Mouse (Mus musculus): Measurements from ENCODE around the gene Cbfa2t2. TPM values are rescaled to one million over a fixed set of nuclear protein-coding genes. Genes with fewer than 3 reads are reported as not detected.

The Cbfa2t2 gene
- total and polyA plus RNA-seq, 2 experiments from 2014 or later = 18.2 to 45.1 TPM

GRCm38 (mm10) chr2:154569071-154569748, 132.9 kb downstream of the Cbfa2t2 start:
- H3K9me3 ChIP-seq (replicated peaks; ENCODE audit: control insufficient read depth, low read length) = no peaks in the 10 kb centered on the region
- peaks cover 21% of the 10 kb centered on the region; the same call in 1 of the 2 replicates for H3K4me1 ChIP-seq (ENCODE audit: control insufficient read depth, insufficient read depth)
- H3K4me3 ChIP-seq (ENCODE audit: low read depth, low read length) = peak overlapping the region; percentile 82
- TF ChIP-seq EP300 (IDR thresholded peaks at IDR 0.05; ENCODE audit: low read depth) (no peak), CTCF (IDR thresholded peaks at IDR 0.05; ENCODE audit: low read depth) (no peak)
- H3K27ac ChIP-seq (ENCODE audit: low read depth) = peak overlapping the region; percentile 82
- H3K27me3 ChIP-seq (ENCODE audit: control insufficient read depth, insufficient read depth, low read length) = no peaks in the 10 kb centered on the region
- H3K36me3 ChIP-seq (replicated peaks; ENCODE audit: control insufficient read depth, insufficient read depth, low read length) = no peaks in the 10 kb centered on the region
- peak overlapping the region; percentile 66 for H3K9ac ChIP-seq (replicated peaks; ENCODE audit: low read depth, low read length)
- WGBS = under 1% methylated on average over 44 of the region's 70 CpGs
- ATAC-seq (ENCODE audit: insufficient read depth, low read depth) (peak; percentile 61), DNase-seq (ENCODE audit: low spot score) (no peak)
- H3K4me2 ChIP-seq (ENCODE audit: low read depth, low read length) = peak overlapping the region; percentile 98

GRCm38 (mm10) chr2:154569836-154570286, 133.6 kb downstream of the Cbfa2t2 start, which contains the start of gene E2f1:
Gene E2f1 (minus strand): TSS chr2:154569892.
- DNase-seq (ENCODE audit: low spot score) (peak; percentile 95), ATAC-seq (ENCODE audit: insufficient read depth, low read depth) (peak; percentile 98)
- peak within 1 kb of the TSS; percentile 66 for H3K9ac ChIP-seq (replicated peaks; ENCODE audit: low read depth, low read length)

GRCm38 (mm10) chr2:154570666-154571065, 134.4 kb downstream of the Cbfa2t2 start:
- WGBS = 48% methylated on average over 4 of the region's 4 CpGs
- Histone ChIP-seq H3K27me3 (ENCODE audit: control insufficient read depth, insufficient read depth, low read length) (no peaks in the 10 kb centered on the region), H3K36me3 (replicated peaks; ENCODE audit: control insufficient read depth, insufficient read depth, low read length) (no peaks in the 10 kb centered on the region), H3K27ac (ENCODE audit: low read depth) (no peak overlapping the region), H3K4me1 (ENCODE audit: control insufficient read depth, insufficient read depth) (peaks cover 21% of the 10 kb centered on the region; the same call in 1 of the 2 replicates), H3K4me2 (ENCODE audit: low read depth, low read length) (peak overlapping the region; percentile 98; the same call in 1 of the 2 replicates), H3K9me3 (replicated peaks; ENCODE audit: control insufficient read depth, low read length) (no peaks in the 10 kb centered on the region), H3K4me3 (ENCODE audit: low read depth, low read length) (no peak overlapping the region), H3K9ac (replicated peaks; ENCODE audit: low read depth, low read length) (no peak overlapping the region)
- TF ChIP-seq EP300 (IDR thresholded peaks at IDR 0.05; ENCODE audit: low read depth) (no peak), CTCF (IDR thresholded peaks at IDR 0.05; ENCODE audit: low read depth) (no peak)
- no peak for ATAC-seq (ENCODE audit: insufficient read depth, low read depth)
- no peak for DNase-seq (ENCODE audit: low spot score)

More at GRCm38 (mm10) chr2:154569836-154570286, 133.6 kb downstream of the Cbfa2t2 start, which contains the start of gene E2f1:
- peaks cover 21% of the 10 kb centered on the region; the same call in 1 of the 2 replicates for H3K4me1 ChIP-seq (ENCODE audit: control insufficient read depth, insufficient read depth)
- WGBS = 0% methylated on average over 24 of the region's 44 CpGs
- no peaks in the 10 kb centered on the region for H3K36me3 ChIP-seq (replicated peaks; ENCODE audit: control insufficient read depth, insufficient read depth, low read length)
- peak within 1 kb of the TSS; percentile 98 for H3K4me2 ChIP-seq (ENCODE audit: low read depth, low read length)
- H3K9me3 ChIP-seq (replicated peaks; ENCODE audit: control insufficient read depth, low read length) = no peaks in the 10 kb centered on the region
- H3K4me3 ChIP-seq (ENCODE audit: low read depth, low read length) = peak within 1 kb of the TSS; percentile 82
- no peak for TF ChIP-seq EP300 (IDR thresholded peaks at IDR 0.05; ENCODE audit: low read depth)
- TF ChIP-seq CTCF (IDR thresholded peaks at IDR 0.05; ENCODE audit: low read depth) = no peak; the same call in 1 of the 2 replicates
- H3K27me3 ChIP-seq (ENCODE audit: control insufficient read depth, insufficient read depth, low read length) = no peaks in the 10 kb centered on the region
- peak within 1 kb of the TSS; percentile 82 for H3K27ac ChIP-seq (ENCODE audit: low read depth)

- DNase-seq (ENCODE audit: low spot score) = no peak
- no peak overlapping the region for H3K9ac ChIP-seq (replicated peaks; ENCODE audit: low read depth, low read length)
- no peak overlapping the region for H3K27ac ChIP-seq (ENCODE audit: low read depth)
- H3K36me3 ChIP-seq (replicated peaks; ENCODE audit: control insufficient read depth, insufficient read depth, low read length) = no peaks in the 10 kb centered on the region
- no peaks in the 10 kb centered on the region for H3K9me3 ChIP-seq (replicated peaks; ENCODE audit: control insufficient read depth, low read length)
- TF ChIP-seq CTCF (IDR thresholded peaks at IDR 0.05; ENCODE audit: low read depth) (no peak), EP300 (IDR thresholded peaks at IDR 0.05; ENCODE audit: low read depth) (no peak)
- H3K4me3 ChIP-seq (ENCODE audit: low read depth, low read length) = no peak overlapping the region
- H3K4me1 ChIP-seq (ENCODE audit: control insufficient read depth, insufficient read depth) = peaks cover 21% of the 10 kb centered on the region; the same call in 1 of the 2 replicates
- no peak for ATAC-seq (ENCODE audit: insufficient read depth, low read depth)
- 89% methylated on average over 4 of the region's 4 CpGs for WGBS
- H3K27me3 ChIP-seq (ENCODE audit: control insufficient read depth, insufficient read depth, low read length) = no peaks in the 10 kb centered on the region
- H3K4me2 ChIP-seq (ENCODE audit: low read depth, low read length) = no peak overlapping the region
Observed at GRCm38 (mm10) chr2:154571266-154571665, 135.0 kb downstream of the Cbfa2t2 start.

DNA sequence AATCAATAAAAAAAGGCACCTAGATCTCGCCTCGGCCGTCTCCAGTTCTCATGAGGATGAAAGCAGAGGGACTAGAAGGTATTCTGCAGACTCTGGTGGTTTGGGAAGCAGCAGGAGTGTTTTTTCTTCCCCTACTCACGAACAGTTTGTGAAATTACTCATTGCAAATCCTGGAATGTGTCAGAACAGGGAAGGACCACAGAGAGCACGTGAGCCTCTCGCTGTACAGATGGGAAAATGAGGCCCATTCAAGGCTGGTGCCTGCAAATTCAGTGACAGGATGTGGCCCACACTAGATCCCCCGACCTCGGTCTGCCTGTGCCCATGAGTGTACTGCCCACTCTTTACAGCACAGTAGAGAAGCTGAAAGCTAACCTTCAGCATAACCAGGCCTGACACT, 135.7 kb downstream of the Cbfa2t2 start:
- no peak overlapping the region for H3K4me2 ChIP-seq (ENCODE audit: low read depth, low read length)
- WGBS = 74% methylated on average over 8 of the region's 8 CpGs

More for the DNA sequence above, 135.7 kb downstream of the Cbfa2t2 start:
- DNase-seq (ENCODE audit: low spot score) (no peak), ATAC-seq (ENCODE audit: insufficient read depth, low read depth) (no peak)
- no peaks in the 10 kb centered on the region for H3K27me3 ChIP-seq (ENCODE audit: control insufficient read depth, insufficient read depth, low read length)
- no peaks in the 10 kb centered on the region for H3K36me3 ChIP-seq (replicated peaks; ENCODE audit: control insufficient read depth, insufficient read depth, low read length)
- no peak overlapping the region for H3K4me3 ChIP-seq (ENCODE audit: low read depth, low read length)
- H3K4me1 ChIP-seq (ENCODE audit: control insufficient read depth, insufficient read depth) = peaks cover 21% of the 10 kb centered on the region; the same call in 1 of the 2 replicates
- H3K9ac ChIP-seq (replicated peaks; ENCODE audit: low read depth, low read length) = no peak overlapping the region
- no peak overlapping the region for H3K27ac ChIP-seq (ENCODE audit: low read depth)
- H3K9me3 ChIP-seq (replicated peaks; ENCODE audit: control insufficient read depth, low read length) = no peaks in the 10 kb centered on the region
- no peak for TF ChIP-seq EP300 (IDR thresholded peaks at IDR 0.05; ENCODE audit: low read depth)
- TF ChIP-seq CTCF (IDR thresholded peaks at IDR 0.05; ENCODE audit: low read depth) = no peak
